In genomic region chr1:38769920-38770319, GRCm38 (mm10) we compare ENCODE assay signal across 8 mouse cellular contexts.
DNase-seq lines count a peak whose midpoint lies in the region; TF ChIP-seq lines count a peak whose summit lies in the region.

No protein-coding gene starts in this region.

- H3K27ac ChIP-seq in embryonic fibroblast, embryonic 13.5 days (ENCODE audit: insufficient read depth, low read length): no peak overlapping the region

- peak; percentile 21; the same call in 1 of the 2 replicates for TF ChIP-seq CTCF in embryonic fibroblast, embryonic 13.5 days (IDR thresholded peaks at IDR 0.05; ENCODE audit: borderline replicate concordance, insufficient read depth, low read length)

- H3K4me3 ChIP-seq in embryonic fibroblast, embryonic 13.5 days (ENCODE audit: insufficient read depth, low read length): no peak overlapping the region

- TF ChIP-seq POLR2A in embryonic fibroblast, embryonic 13.5 days (IDR thresholded peaks at IDR 0.05; ENCODE audit: low read depth, low read length): no peak

- H3K4me1 ChIP-seq in embryonic fibroblast, embryonic 13.5 days (ENCODE audit: control insufficient read depth, insufficient read depth, low read length): peaks cover 6% of the 10 kb centered on the region; the same call in 1 of the 2 replicates

- DNase-seq in gastrocnemius, adult 18-20 months (ENCODE audit: low spot score): peak; percentile 17
- DNase-seq in gastrocnemius, postnatal 25 days: no peak
- peak; percentile 67 for DNase-seq in A20 (ENCODE audit: low read depth, low spot score)
- DNase-seq in adrenal gland, postnatal 25 days: peak; percentile 67
- DNase-seq in layer of hippocampus, postnatal 25 days (ENCODE audit: extremely low spot score in 1 of 2, low spot score in 1 of 2): peak; percentile 62 to 91
- DNase-seq in lung, postnatal 4 days: peak; percentile 37 to 60
- DNase-seq in testis, postnatal 10 days (ENCODE audit: low spot score): peak; percentile 89
